Mouse (Mus musculus): ENCODE measurements at regions not wholly inside any gene's neighbourhood (a gene's known extent, or its start where the extent isn't known, plus 50 kb on each side); places are given as distances from the start of the nearest gene placed in this dataset.

- no peak for TF ChIP-seq CTCF (IDR thresholded peaks at IDR 0.05; ENCODE audit: low read depth)
- TF ChIP-seq EP300 (optimal IDR thresholded peaks at IDR 0.05) = no peak
Observed at GRCm38 (mm10) chr9:78991310-78991709, 376.0 kb downstream of the Cd109 start.

Measured in stomach, postnatal 0 days (tissue).